Mouse (Mus musculus) hindbrain, embryonic 14.5 days (tissue): ENCODE results near the gene Lyrm7. TPM values are rescaled to one million over a fixed set of nuclear protein-coding genes. Genes with fewer than 3 reads are reported as not detected.
A peak's percentile ranks its signal among the peaks of the same experiment; 100 is the strongest.

ENCODE experiments used
- ATAC-seq: fragments of 200-750 bp; cut with Nextera tagmentation; 2 replicates; pipeline ENCODE4 v1.8.0; 2017; ENCODE audit warnings: moderate number of reproducible peaks, mild to moderate bottlenecking, moderate TSS enrichment, moderate library complexity; ENCODE audit not compliant: low FRiP score
- DNase-seq: peaks from one replicate; pipeline ENCODE4 v3.0.0-alpha.2; 2015; ENCODE audit warnings: low spot score
- H3K27ac ChIP-seq: fragments of 300-500 bp; sonication (generic); 2 replicates; pipeline ENCODE4 v1.5.1; 2014; ENCODE audit warnings: mild to moderate bottlenecking, moderate library complexity
- H3K27me3 ChIP-seq: fragments of 300-500 bp; sonication (generic); 2 replicates; pipeline ENCODE4 v1.6.1; 2014; ENCODE audit warnings: mild to moderate bottlenecking, low read length, mixed read lengths; ENCODE audit not compliant: control insufficient read depth, insufficient read depth
- H3K36me3 ChIP-seq: fragments of 300-500 bp; sonication (generic); replicated peaks from 2 replicates; pipeline ENCODE4 v1.6.1; 2014; ENCODE audit not compliant: control insufficient read depth, insufficient read depth
- H3K4me1 ChIP-seq: fragments of 300-500 bp; sonication (generic); replicated peaks from 2 replicates; pipeline ENCODE4 v1.6.1; 2014; ENCODE audit warnings: antibody characterized with exemption, low read length, mixed read lengths; ENCODE audit not compliant: control insufficient read depth, insufficient read depth
- H3K4me2 ChIP-seq: fragments of 300-500 bp; sonication (generic); replicated peaks from 2 replicates; pipeline ENCODE4 v1.6.1; 2014; ENCODE audit warnings: mild to moderate bottlenecking, moderate library complexity
- H3K4me3 ChIP-seq: fragments of 300-500 bp; sonication (generic); replicated peaks from 2 replicates; pipeline ENCODE4 v1.5.1; 2014; ENCODE audit warnings: mild to moderate bottlenecking, low read length
- H3K9ac ChIP-seq: fragments of 300-500 bp; sonication (generic); 2 replicates; pipeline ENCODE4 v1.6.1; 2014
- H3K9me3 ChIP-seq: fragments of 300-500 bp; sonication (generic); 2 replicates; pipeline ENCODE4 v1.6.1; 2016; ENCODE audit warnings: low read length; ENCODE audit not compliant: control insufficient read depth
- WGBS: fragments of 180-500 bp; shearing (Covaris S2); extraction: QIAGEN DNeasy Blood & Tissue Kit; methylation state at CpG from one replicate; pipeline ENCODE4 v1.1.7; 2014; 5-methylcytosine and 5-hydroxymethylcytosine counted together
- polyA plus RNA-seq: library from polyadenylated mRNA; unstranded; fragments of >200 nt; fragmentation: Nextera tagmentation; extraction: Ambion mirVana; gene quantifications from 2 replicates; pipeline ENCODE4 v1.2.1, GENCODE M21; 2014

Lyrm7 gene
- polyA plus RNA-seq, 1 experiment from 2014 or later = 11.8 TPM

- H3K27me3 ChIP-seq = no peaks in the 10 kb centered on the region
- no peaks in the 10 kb centered on the region for H3K4me1 ChIP-seq
- DNase-seq (no peak), ATAC-seq (no peak)
- H3K4me2 ChIP-seq = no peak overlapping the region
- H3K36me3 ChIP-seq = no peaks in the 10 kb centered on the region
- H3K9me3 ChIP-seq = no peaks in the 10 kb centered on the region
- H3K27ac ChIP-seq = no peak overlapping the region
- WGBS = 25% methylated on average over 5 of the region's 5 CpGs
- no peak overlapping the region for H3K4me3 ChIP-seq
- no peak overlapping the region for H3K9ac ChIP-seq
Measured at GRCm38 (mm10) chr11:54884937-54885336, 24.2 kb upstream of the Lyrm7 start.

GRCm38 (mm10) chr11:54884197-54884828 is 23.6 kb upstream of the Lyrm7 start:
- WGBS = 83% methylated on average over 5 of the region's 5 CpGs
- no peak for ATAC-seq
- Histone ChIP-seq H3K4me3 (no peak overlapping the region), H3K27ac (no peak overlapping the region), H3K36me3 (no peaks in the 10 kb centered on the region), H3K9ac (no peak overlapping the region), H3K9me3 (no peaks in the 10 kb centered on the region), H3K4me1 (no peaks in the 10 kb centered on the region), H3K27me3 (no peaks in the 10 kb centered on the region), H3K4me2 (no peak overlapping the region)
- DNase-seq = no peak

- no peak for DNase-seq
- no peak overlapping the region for H3K4me3 ChIP-seq
- H3K4me2 ChIP-seq = no peak overlapping the region
- no peak overlapping the region for H3K9ac ChIP-seq
- no peaks in the 10 kb centered on the region for H3K9me3 ChIP-seq
- H3K27me3 ChIP-seq = no peaks in the 10 kb centered on the region
- ATAC-seq = no peak
- H3K36me3 ChIP-seq = no peaks in the 10 kb centered on the region
- H3K27ac ChIP-seq = no peak overlapping the region
- H3K4me1 ChIP-seq = no peaks in the 10 kb centered on the region
- 41% methylated on average over 8 of the region's 8 CpGs for WGBS
Measured at GRCm38 (mm10) chr11:54882671-54883070, 22.0 kb upstream of the Lyrm7 start.

DNA sequence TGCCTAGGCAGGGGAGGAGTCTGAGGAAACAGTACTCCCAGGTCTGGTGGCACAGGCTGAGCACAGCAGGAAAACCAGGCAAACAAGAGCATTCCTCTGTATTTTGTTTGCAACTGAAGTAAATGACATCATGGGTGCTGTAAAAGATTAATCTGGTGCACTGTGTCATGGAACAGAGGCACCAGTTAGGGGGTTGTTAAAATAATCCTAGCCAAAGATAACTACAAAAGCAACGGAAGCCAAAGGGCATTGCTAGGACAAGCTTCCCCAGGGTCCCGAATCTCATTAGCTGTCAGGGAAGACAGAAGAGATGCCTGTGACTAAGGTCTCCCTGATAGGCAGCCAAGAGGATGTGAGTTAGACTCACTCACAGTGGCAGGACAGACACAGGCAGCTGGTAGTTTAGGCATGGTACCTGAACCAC is 20.3 kb upstream of the Lyrm7 start:
- Histone ChIP-seq H3K36me3 (no peaks in the 10 kb centered on the region), H3K4me3 (no peak overlapping the region), H3K4me1 (no peaks in the 10 kb centered on the region), H3K27me3 (no peaks in the 10 kb centered on the region), H3K9me3 (no peaks in the 10 kb centered on the region), H3K4me2 (no peak overlapping the region), H3K9ac (no peak overlapping the region), H3K27ac (no peak overlapping the region)
- no peak for ATAC-seq
- no peak for DNase-seq
- WGBS = 0% methylated on average over 2 of the region's 2 CpGs

- DNase-seq = no peak
- Histone ChIP-seq H3K9ac (no peak overlapping the region), H3K36me3 (no peaks in the 10 kb centered on the region; the same call in 1 of the 2 replicates), H3K4me3 (no peak overlapping the region), H3K4me2 (no peak overlapping the region), H3K27ac (no peak overlapping the region), H3K27me3 (no peaks in the 10 kb centered on the region), H3K4me1 (no peaks in the 10 kb centered on the region), H3K9me3 (no peaks in the 10 kb centered on the region)
- WGBS = 86% methylated on average over 10 of the region's 10 CpGs
- ATAC-seq = no peak
Measured at GRCm38 (mm10) chr11:54879922-54880321, 19.2 kb upstream of the Lyrm7 start.

- Histone ChIP-seq H3K4me1 (no peaks in the 10 kb centered on the region), H3K27ac (no peak overlapping the region), H3K9ac (no peak overlapping the region), H3K27me3 (no peaks in the 10 kb centered on the region), H3K4me3 (no peak overlapping the region), H3K9me3 (no peaks in the 10 kb centered on the region), H3K36me3 (peaks cover under 1% of the 10 kb centered on the region), H3K4me2 (no peak overlapping the region)
- 40% methylated on average over 4 of the region's 4 CpGs for whole genome bisulfite sequencing
- ATAC-seq (0 out of 2 replicates have a peak, but pooled peaks have one; percentile 27), DNase-seq (peak; percentile 83)
Measured at GRCm38 (mm10) chr11:54879434-54879833, 18.7 kb upstream of the Lyrm7 start.

GRCm38 (mm10) chr11:54878893-54879292 is 18.2 kb upstream of the Lyrm7 start:
- no peak overlapping the region for H3K4me3 ChIP-seq
- DNase-seq = no peak

GRCm38 (mm10) chr11:54876031-54876430 is 15.3 kb upstream of the Lyrm7 start:
- H3K9ac ChIP-seq = no peak overlapping the region
- WGBS = 93% methylated on average over 5 of the region's 5 CpGs
- no peak for ATAC-seq
- no peaks in the 10 kb centered on the region for H3K4me1 ChIP-seq
- H3K9me3 ChIP-seq = no peaks in the 10 kb centered on the region
- peaks cover 34% of the 10 kb centered on the region for H3K36me3 ChIP-seq
- no peaks in the 10 kb centered on the region for H3K27me3 ChIP-seq
- H3K4me2 ChIP-seq = no peak overlapping the region
- H3K27ac ChIP-seq = no peak overlapping the region
- no peak overlapping the region for H3K4me3 ChIP-seq
- no peak for DNase-seq

More at GRCm38 (mm10) chr11:54878893-54879292, 18.2 kb upstream of the Lyrm7 start:
- H3K9me3 ChIP-seq = no peaks in the 10 kb centered on the region
- no peak for ATAC-seq
- H3K27ac ChIP-seq = no peak overlapping the region
- H3K4me1 ChIP-seq = no peaks in the 10 kb centered on the region
- WGBS = 83% methylated on average over 6 of the region's 6 CpGs
- H3K36me3 ChIP-seq = peaks cover 6% of the 10 kb centered on the region
- H3K9ac ChIP-seq = no peak overlapping the region
- no peak overlapping the region for H3K4me2 ChIP-seq
- H3K27me3 ChIP-seq = no peaks in the 10 kb centered on the region

- H3K9ac ChIP-seq = no peak overlapping the region
- ATAC-seq (no peak), DNase-seq (no peak)
- H3K4me1 ChIP-seq = peaks cover 21% of the 10 kb centered on the region
- H3K4me2 ChIP-seq = no peak overlapping the region
- WGBS = 77% methylated on average over 7 of the region's 7 CpGs
- H3K27ac ChIP-seq = no peak overlapping the region
- no peak overlapping the region for H3K4me3 ChIP-seq
- peaks cover 50% of the 10 kb centered on the region for H3K36me3 ChIP-seq
- no peaks in the 10 kb centered on the region for H3K9me3 ChIP-seq
- H3K27me3 ChIP-seq = no peaks in the 10 kb centered on the region
Measured at GRCm38 (mm10) chr11:54871831-54872537, 11.3 kb upstream of the Lyrm7 start.
